Mouse (Mus musculus) CD8-positive naive resting alpha-beta T cell, adult 57 days (primary cell): Measurements from ENCODE around the gene S100a11. TPM values are rescaled to one million over a fixed set of nuclear protein-coding genes. Genes with fewer than 3 reads are reported as not detected.

ENCODE experiments used
- total RNA-seq: library from RNA; stranded (reverse); gene quantifications from one replicate; pipeline ENCODE4 v1.2.4, GENCODE M21; 2023

Gene S100a11
- total RNA-seq, result 196 TPM

DNA sequence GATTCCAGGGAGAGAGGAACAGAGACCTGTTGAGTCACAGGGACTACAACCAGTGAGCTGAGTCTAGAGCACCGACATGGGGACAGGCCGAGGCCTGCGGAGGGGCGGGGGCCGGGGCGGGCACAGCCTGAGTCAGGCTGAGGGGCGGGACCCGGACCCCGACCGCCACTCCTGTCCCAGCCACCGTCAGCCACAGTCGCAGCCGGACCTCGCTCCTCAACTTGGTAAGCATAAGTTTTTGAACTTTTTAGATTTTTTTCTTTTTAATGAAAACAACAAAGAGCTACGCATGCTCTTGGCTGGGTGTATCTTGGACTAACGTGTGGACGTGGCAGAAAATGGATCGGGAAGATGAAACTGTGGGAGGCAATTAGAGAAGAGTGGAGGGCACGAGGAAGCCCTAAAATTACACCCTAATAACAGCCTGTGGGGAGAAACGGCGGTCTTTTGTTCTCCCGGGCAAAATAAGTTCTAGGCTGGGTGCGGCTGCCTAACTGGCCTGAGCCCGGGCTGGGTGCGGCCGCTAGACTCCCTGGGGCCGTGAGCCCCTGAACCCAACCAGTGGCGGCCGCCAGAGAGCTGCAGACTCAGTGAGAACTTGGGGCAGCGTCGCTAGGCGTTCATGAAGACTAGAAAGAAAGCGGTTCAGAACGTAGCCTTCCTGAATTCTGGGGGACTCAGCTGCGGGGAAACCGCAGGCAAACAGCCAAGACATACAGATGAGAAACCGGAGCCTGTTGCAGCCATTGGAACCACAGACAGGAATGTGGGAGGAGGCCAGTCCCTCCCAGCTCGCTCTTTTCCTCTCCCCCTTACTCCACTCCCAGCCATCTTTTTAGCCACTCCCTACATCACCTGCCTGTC lies at the start of gene S100a11:
TSS of gene S100a11 (plus strand) at position 159 of the 864 bp plus-strand sequence.

DNA sequence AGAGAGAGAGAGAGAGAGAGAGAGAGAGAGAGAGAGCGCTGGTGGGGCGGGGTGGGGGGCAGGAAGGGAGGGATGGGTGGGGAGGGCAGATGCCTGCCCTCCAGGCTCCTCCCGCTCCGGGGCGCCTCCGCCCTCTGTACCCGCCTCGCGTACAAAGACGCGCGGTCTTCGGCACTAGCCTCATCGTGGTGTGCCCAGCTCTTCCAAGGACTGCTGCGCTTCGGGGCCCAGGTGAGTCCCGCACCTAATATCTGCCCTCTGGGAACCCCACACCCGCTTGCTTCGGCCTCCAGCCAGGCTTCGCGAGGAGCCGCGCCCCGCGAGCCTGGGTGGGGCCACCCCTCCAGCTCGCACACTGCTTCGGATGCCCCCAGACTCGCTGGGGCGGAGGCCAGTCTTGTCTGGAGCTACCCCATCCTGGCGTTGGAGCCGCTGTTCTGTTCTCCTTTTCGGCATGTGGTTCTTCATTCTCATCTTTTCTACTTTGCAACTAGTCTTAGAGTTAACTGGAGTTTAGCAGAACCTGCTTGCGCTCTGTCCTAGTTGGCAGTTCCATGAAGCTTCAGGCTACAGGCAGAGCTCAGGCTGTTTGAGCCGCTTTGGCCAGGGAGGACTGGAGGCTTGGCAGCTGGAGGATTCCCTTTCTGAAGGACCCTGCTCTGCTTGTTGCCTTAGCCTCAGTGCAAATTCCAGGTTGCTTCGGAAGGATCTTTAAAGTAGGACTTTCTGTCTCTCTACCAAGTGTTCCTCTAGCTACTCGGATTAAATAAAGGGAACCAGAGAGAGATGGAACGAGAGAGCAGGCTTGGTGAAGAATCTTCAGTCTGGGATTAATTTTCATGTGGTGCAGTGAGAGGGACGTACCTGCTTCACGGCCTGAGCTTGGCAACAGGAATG lies 34.9 kb downstream of the S100a11 start, which contains the start of gene S100a10:
TSS of gene S100a10 (plus strand) at position 100 of the 897 bp plus-strand sequence.

Other genes with a start within 250 kb of the S100a11 start
- gene Flg, start 247.0 kb upstream of the S100a11 start, total RNA-seq, result not detected
- gene Hrnr, start 200.7 kb upstream of the S100a11 start, total RNA-seq, result not detected
- not detected for gene Rptn, start 126.8 kb upstream of the S100a11 start, total RNA-seq
- not detected for gene Tchh, start 78.2 kb upstream of the S100a11 start, total RNA-seq
- not detected for gene Tchhl1, start 51.7 kb upstream of the S100a11 start, total RNA-seq
- 253 TPM for gene S100a10, start 34.6 kb downstream of the S100a11 start, total RNA-seq
- not detected for gene Tdpoz2, start 132.2 kb downstream of the S100a11 start, total RNA-seq
- not detected for gene Tdpoz1, start 155.8 kb downstream of the S100a11 start, total RNA-seq
- gene Gm37596, start 172.6 kb downstream of the S100a11 start, total RNA-seq, result not detected